Mouse (Mus musculus) c-Kit-positive CD71-positive TER-119-negative erythroid progenitor cells, embryonic 14.5 days (primary cell): ENCODE measurements around the gene Fat3.
A peak's percentile ranks its signal among the peaks of the same experiment; 100 is the strongest.

Experiments
- DNase-seq: peaks from one replicate; pipeline ENCODE4 v3.0.0-alpha.2; 2013; ENCODE audit warnings: low read depth

Gene Fat3

GRCm38 (mm10) chr9:15941818-15942217, 559.3 kb downstream of the Fat3 start:
- peak; percentile 41 for DNase-seq

- DNase-seq = no peak
These were observed 560.0 kb downstream of the Fat3 start for GRCm38 (mm10) chr9:15940933-15941673.

GRCm38 (mm10) chr9:15939594-15939993, 561.5 kb downstream of the Fat3 start:
- DNase-seq = no peak

- no peak for DNase-seq
These were observed 563.1 kb downstream of the Fat3 start for GRCm38 (mm10) chr9:15937837-15938514.

GRCm38 (mm10) chr9:15930928-15931443, 570.1 kb downstream of the Fat3 start:
- DNase-seq = no peak

GRCm38 (mm10) chr9:15928331-15928730, 572.8 kb downstream of the Fat3 start:
- no peak for DNase-seq

- no peak for DNase-seq
These were observed 573.6 kb downstream of the Fat3 start for GRCm38 (mm10) chr9:15927378-15928083.

- no peak for DNase-seq
These were observed 575.8 kb downstream of the Fat3 start for GRCm38 (mm10) chr9:15925237-15925636.

GRCm38 (mm10) chr9:15920271-15920670, 580.8 kb downstream of the Fat3 start:
- no peak for DNase-seq

- DNase-seq = no peak
These were observed 581.6 kb downstream of the Fat3 start for GRCm38 (mm10) chr9:15919373-15920005.

- no peak for DNase-seq
These were observed 584.5 kb downstream of the Fat3 start for GRCm38 (mm10) chr9:15916600-15916999.

GRCm38 (mm10) chr9:15912735-15913134, 588.4 kb downstream of the Fat3 start:
- DNase-seq = no peak

- no peak for DNase-seq
These were observed 591.5 kb downstream of the Fat3 start for GRCm38 (mm10) chr9:15909397-15910113.

GRCm38 (mm10) chr9:15903948-15904750, 596.9 kb downstream of the Fat3 start:
- DNase-seq = no peak

- DNase-seq = no peak
These were observed 603.0 kb downstream of the Fat3 start for GRCm38 (mm10) chr9:15898112-15898511.

GRCm38 (mm10) chr9:15886756-15887155, 614.3 kb downstream of the Fat3 start:
- no peak for DNase-seq

- DNase-seq = no peak
These were observed 620.3 kb downstream of the Fat3 start for GRCm38 (mm10) chr9:15880754-15881153.

- peak; percentile 16 for DNase-seq
These were observed 620.9 kb downstream of the Fat3 start for GRCm38 (mm10) chr9:15880160-15880603.

GRCm38 (mm10) chr9:15874506-15875160, 626.5 kb downstream of the Fat3 start, which contains the start of gene Mtnr1b:
Gene Mtnr1b (minus strand): TSS chr9:15874556.
- DNase-seq = no peak

- no peak for DNase-seq
These were observed 631.1 kb downstream of the Fat3 start for GRCm38 (mm10) chr9:15870013-15870412.
